Mouse (Mus musculus) MEL (cell line): ENCODE data around the gene Gli1.

Experiments
- CTCF ChIP-seq, 3 experiments: IDR thresholded peaks in 2 of 3; conservative IDR thresholded peaks in 1 of 3; 2 replicates each; pipeline ENCODE4 v1.5.1; 2011 to 2012; ENCODE audit warnings: low read length in 3 of 3, low read depth in 2 of 3, mild to moderate bottlenecking in 2 of 3, improper control_type of control experiment in 1 of 3, inconsistent platforms in 1 of 3, mixed read lengths in 1 of 3, moderate library complexity in 1 of 3; ENCODE audit not compliant: control insufficient read depth in 1 of 3, insufficient read depth in 1 of 3, poor library complexity in 1 of 3, severe bottlenecking in 1 of 3
- E2F4 ChIP-seq: IDR thresholded peaks from 2 replicates; pipeline ENCODE4 v1.6.1; 2011; ENCODE audit warnings: low read depth, low read length, improper control_type of control experiment, borderline replicate concordance
- EP300 ChIP-seq, 2 experiments: IDR thresholded peaks; 2 replicates each; pipeline ENCODE4 v1.6.1; 2011; ENCODE audit warnings: improper control_type of control experiment in 2 of 2, low read length in 2 of 2, low read depth in 1 of 2, mild to moderate bottlenecking in 1 of 2
- GABPA ChIP-seq: IDR thresholded peaks from 2 replicates; pipeline ENCODE4 v1.6.1; 2012; ENCODE audit warnings: low read depth, mild to moderate bottlenecking, inconsistent platforms, low read length, improper control_type of control experiment, moderate library complexity
- KAT2A ChIP-seq: conservative IDR thresholded peaks from 2 replicates; pipeline ENCODE4 v1.6.1; 2012; ENCODE audit warnings: low read depth, low read length, improper control_type of control experiment, inconsistent platforms
- MAFK ChIP-seq: IDR thresholded peaks from 2 replicates; pipeline ENCODE4 v1.6.1; 2011; ENCODE audit warnings: low read depth, mild to moderate bottlenecking, low read length, improper control_type of control experiment, borderline replicate concordance
- MAZ ChIP-seq: IDR thresholded peaks from 2 replicates; pipeline ENCODE4 v1.6.1; 2012; ENCODE audit warnings: low read depth, mild to moderate bottlenecking, inconsistent platforms, low read length, improper control_type of control experiment
- MEF2A ChIP-seq: IDR thresholded peaks from 2 replicates; pipeline ENCODE4 v1.6.1; 2014; ENCODE audit warnings: low read depth, mild to moderate bottlenecking, inconsistent platforms, low read length, improper control_type of control experiment; ENCODE audit not compliant: poor library complexity, insufficient replicate concordance, severe bottlenecking; ENCODE audit errors: extremely low read depth
- MYC ChIP-seq: IDR thresholded peaks from 2 replicates; pipeline ENCODE4 v1.6.1; 2011; ENCODE audit warnings: low read depth, mild to moderate bottlenecking, low read length, improper control_type of control experiment, moderate library complexity
- POLR2A ChIP-seq, 2 experiments: IDR thresholded peaks; 2 replicates each; pipeline ENCODE4 v1.6.1; 2011 to 2012; ENCODE audit warnings: low read length in 2 of 2, mild to moderate bottlenecking in 2 of 2, control low read depth in 1 of 2, improper control_type of control experiment in 1 of 2, low read depth in 1 of 2, moderate library complexity in 1 of 2; ENCODE audit not compliant: control insufficient read depth in 1 of 2, insufficient read depth in 1 of 2, poor library complexity in 1 of 2
- POLR2AphosphoS2 ChIP-seq: IDR thresholded peaks from 2 replicates; pipeline ENCODE4 v1.6.1; 2011; ENCODE audit warnings: low read length, improper control_type of control experiment
- SIN3A ChIP-seq: IDR thresholded peaks from 2 replicates; pipeline ENCODE4 v1.6.1; 2012; ENCODE audit warnings: low read length, improper control_type of control experiment, inconsistent platforms

GRCm38 (mm10) chr10:127350594-127351284 is 9.0 kb upstream of the Gli1 start:
- TF ChIP-seq GABPA (no peak), E2F4 (no peak), KAT2A (no peak), SIN3A (peak; percentile 56), EP300 (IDR thresholded peaks at IDR 0.05; ENCODE audit: low read depth in 1 of 2, low read length in 2 of 2) (no peak; a peak in 1 of 4 replicates), MEF2A (no peak), MYC (peak; percentile 52; the same call in 1 of the 2 replicates), MAZ (peak; percentile 51; the same call in 1 of the 2 replicates), POLR2AphosphoS2 (no peak), CTCF (IDR thresholded peaks at IDR 0.05 in 2 of 3, conservative IDR thresholded peaks at IDR 0.05 in 1 of 3; ENCODE audit: control insufficient read depth in 1 of 3, insufficient read depth in 1 of 3, low read depth in 2 of 3, low read length in 3 of 3, poor library complexity in 1 of 3, severe bottlenecking in 1 of 3) (peak; percentile 91 to 93 (median 92)), POLR2A (IDR thresholded peaks at IDR 0.05; ENCODE audit: control insufficient read depth in 1 of 2, insufficient read depth in 1 of 2, low read depth in 1 of 2, low read length in 2 of 2, poor library complexity in 1 of 2) (peak; percentile 46 to 63; a peak in 2 of 4 replicates), MAFK (no peak)
